Mouse (Mus musculus): ENCODE results near the gene Gm10057. TPM values are rescaled to one million over a fixed set of nuclear protein-coding genes. Genes with fewer than 3 reads are reported as not detected.

Gene Gm10057
- not detected for polyA plus RNA-seq (2015; fragmentation: Illumina TruSeq; extraction: RNeasy Lipid Tissue Mini Kit (QIAGEN cat#74804); ENCODE audit: insufficient read depth, low read depth, low replicate concordance)

DNA sequence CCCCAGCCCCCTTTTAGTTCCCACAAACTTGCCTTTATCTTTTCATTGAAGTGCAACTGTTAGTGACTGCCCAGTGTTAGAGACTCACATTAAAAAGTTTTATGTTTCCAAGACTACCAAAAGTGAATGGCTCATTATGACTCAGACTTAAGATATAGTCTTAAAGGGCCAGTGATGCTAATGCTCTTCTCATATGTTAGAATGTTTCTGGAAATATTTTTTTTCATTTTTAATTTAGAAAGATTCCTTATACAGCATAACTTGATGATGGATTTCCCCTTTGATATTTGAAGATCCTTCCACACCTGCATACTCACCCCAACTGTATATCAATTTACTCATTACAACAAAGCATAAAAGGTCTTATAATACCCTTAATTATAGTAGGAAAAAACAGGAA is at the start of gene Gm10057:
TSS of gene Gm10057 (minus strand) at position 101 of the 400 bp plus-strand sequence.

GRCm38 (mm10) chrX:154033727-154034126 is 21.1 kb downstream of the Gm10057 start, which contains the start of gene 4921511M17Rik:
4921511M17Rik (minus strand) TSS chrX:154033827.

DNA sequence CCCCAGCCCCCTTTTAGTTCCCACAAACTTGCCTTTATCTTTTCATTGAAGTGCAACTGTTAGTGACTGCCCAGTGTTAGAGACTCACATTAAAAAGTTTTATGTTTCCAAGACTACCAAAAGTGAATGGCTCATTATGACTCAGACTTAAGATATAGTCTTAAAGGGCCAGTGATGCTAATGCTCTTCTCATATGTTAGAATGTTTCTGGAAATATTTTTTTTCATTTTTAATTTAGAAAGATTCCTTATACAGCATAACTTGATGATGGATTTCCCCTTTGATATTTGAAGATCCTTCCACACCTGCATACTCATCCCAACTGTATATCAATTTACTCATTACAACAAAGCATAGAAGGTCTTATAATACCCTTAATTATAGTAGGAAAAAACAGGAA is 42.3 kb downstream of the Gm10057 start, which contains the start of gene Samt1:
TSS of gene Samt1 (minus strand) at position 101 of the 400 bp plus-strand sequence.

Other genes starting within 250 kb of the Gm10057 start
- gene Spin2c, start 222.8 kb downstream of the Gm10057 start, polyA plus RNA-seq (2015; fragmentation: Illumina TruSeq; extraction: RNeasy Lipid Tissue Mini Kit (QIAGEN cat#74804); ENCODE audit: insufficient read depth, low read depth, low replicate concordance) = not detected
- gene Samt1, start 42.4 kb downstream of the Gm10057 start, polyA plus RNA-seq (2015; fragmentation: Illumina TruSeq; extraction: RNeasy Lipid Tissue Mini Kit (QIAGEN cat#74804); ENCODE audit: insufficient read depth, low read depth, low replicate concordance) = not detected
- not detected for gene 4921511M17Rik, start 21.2 kb downstream of the Gm10057 start, polyA plus RNA-seq (2015; fragmentation: Illumina TruSeq; extraction: RNeasy Lipid Tissue Mini Kit (QIAGEN cat#74804); ENCODE audit: insufficient read depth, low read depth, low replicate concordance)
- gene Gm15140, start 65.6 kb upstream of the Gm10057 start, polyA plus RNA-seq (2015; fragmentation: Illumina TruSeq; extraction: RNeasy Lipid Tissue Mini Kit (QIAGEN cat#74804); ENCODE audit: insufficient read depth, low read depth, low replicate concordance) = not detected